Mouse (Mus musculus) layer of hippocampus, adult 6 months (tissue): ENCODE data around the gene Gtf3c1. TPM values are rescaled to one million over a fixed set of nuclear protein-coding genes. Genes with fewer than 3 reads are reported as not detected.

Experiments
- long read RNA-seq, 2 experiments: library from polyadenylated mRNA; unstranded; transcript quantifications; one replicate each; pipeline ENCODE4 v2.0.0; 2019 to 2020
- polyA plus RNA-seq: library from polyadenylated mRNA; unstranded; fragments of <200 nt; fragmentation: Nextera tagmentation; gene quantifications from 2 replicates; pipeline ENCODE4 v1.2.3, GENCODE M21; 2021

Gtf3c1 gene
- 16.5 and 17.4 TPM in 2 replicates for polyA plus RNA-seq
- long read RNA-seq, experiment 1, full-length matches to known transcripts, result 1 of 33 reads
- long read RNA-seq, experiment 1, partial matches to known transcripts, result 30 of 33 reads
- long read RNA-seq, experiment 1, other reads (novel, unspliced or antisense), result 2 of 33 reads
- long read RNA-seq, experiment 2, full-length matches to known transcripts, result 22 of 104 reads
- long read RNA-seq, experiment 2, partial matches to known transcripts, result 75 of 104 reads
- long read RNA-seq, experiment 2, other reads (novel, unspliced or antisense), result 7 of 104 reads

DNA sequence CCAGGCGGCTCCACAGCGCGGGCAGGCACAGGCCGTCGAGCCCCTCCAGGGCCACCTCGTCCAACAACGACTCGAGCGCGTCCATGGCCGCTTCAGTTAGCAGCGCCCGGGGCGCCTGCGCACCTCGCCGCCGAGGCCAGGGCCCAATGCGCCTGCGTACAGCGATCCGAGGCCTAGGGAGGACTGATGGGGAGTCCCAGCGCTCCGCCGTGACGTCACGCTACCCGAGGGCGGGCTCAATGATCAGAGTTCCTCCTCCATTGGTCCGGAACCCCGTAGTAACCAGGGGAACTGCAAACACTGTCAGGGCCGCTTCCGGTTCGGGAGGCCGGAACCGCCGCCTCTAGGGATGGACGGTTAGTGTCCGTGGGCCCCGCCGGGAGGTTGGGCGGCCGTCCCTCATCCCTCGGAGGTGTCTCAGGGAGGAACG lies at the start of gene Gtf3c1, which contains the start of gene D430042O09Rik:
Gene Gtf3c1, minus strand, starts transcription at position 188 of the 430 bp plus-strand sequence.
Gene D430042O09Rik, plus strand, starts transcription at position 296 of the 430 bp plus-strand sequence.

DNA sequence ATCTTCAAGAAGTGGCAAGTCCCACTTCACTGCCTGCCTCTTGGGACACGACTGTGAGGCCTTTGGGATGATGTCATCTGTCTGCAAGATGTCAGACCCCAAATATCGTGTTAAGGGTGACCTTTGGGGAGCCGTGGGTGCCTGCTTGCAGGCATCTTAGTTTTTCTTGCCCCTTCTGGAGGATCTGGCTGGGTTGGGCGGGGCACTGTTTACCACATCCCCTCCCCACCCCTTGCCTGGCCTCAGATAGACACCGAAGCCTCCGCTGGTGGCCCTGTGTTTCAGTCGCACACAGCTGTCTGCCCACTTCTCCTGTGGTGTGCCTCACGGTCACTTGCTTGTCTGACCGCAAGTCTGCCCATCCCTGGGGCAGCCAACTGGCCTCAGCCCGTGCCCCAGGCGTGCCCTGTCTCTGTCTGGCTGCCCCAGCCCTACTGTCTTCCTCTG lies 104.4 kb downstream of the Gtf3c1 start, which contains the start of gene Il21r:
Gene Il21r, plus strand, starts transcription at position 245 of the 447 bp plus-strand sequence.

Other genes starting within 250 kb of the Gtf3c1 start
- 68.9 and 75.0 TPM in 2 replicates for gene Nsmce1, start 216.2 kb downstream of the Gtf3c1 start, polyA plus RNA-seq
- 1.7 and 2.2 TPM in 2 replicates for gene Il4ra, start 155.7 kb downstream of the Gtf3c1 start, polyA plus RNA-seq
- gene Il21r, start 104.4 kb downstream of the Gtf3c1 start, polyA plus RNA-seq, result 0.80 and 0.99 TPM in 2 replicates
- 2.8 and 4.0 TPM in 2 replicates for gene D430042O09Rik, start 108 bp upstream of the Gtf3c1 start, polyA plus RNA-seq